Mouse (Mus musculus) CH12.LX (cell line): ENCODE results near the gene Spp1. TPM values are rescaled to one million over a fixed set of nuclear protein-coding genes. Genes with fewer than 3 reads are reported as not detected.

Experiments used
- DNase-seq: peaks from one replicate; pipeline ENCODE4 v3.0.0-alpha.2; 2013; ENCODE audit errors: extremely low read depth
- H3K27ac ChIP-seq: 2 replicates; pipeline ENCODE4 v1.5.1; 2012; ENCODE audit warnings: low read depth, mild to moderate bottlenecking, control low read depth, moderate library complexity; ENCODE audit not compliant: insufficient read depth
- H3K27me3 ChIP-seq: replicated peaks from 2 replicates; pipeline ENCODE3; 2012; ENCODE audit warnings: inconsistent platforms
- H3K36me3 ChIP-seq, 2 experiments: replicated peaks in 1 of 2; 2 replicates each; pipeline versions ENCODE3 to v1.6.1; 2012; ENCODE audit warnings: inconsistent platforms in 1 of 2, low read length in 1 of 2, mild to moderate bottlenecking in 1 of 2, mixed read lengths in 1 of 2, moderate library complexity in 1 of 2; ENCODE audit not compliant: control insufficient read depth in 1 of 2, insufficient read depth in 1 of 2
- H3K4me1 ChIP-seq, 2 experiments: 2 replicates each; pipeline ENCODE4 v1.6.1; 2012; ENCODE audit warnings: inconsistent platforms in 1 of 2, moderate library complexity in 1 of 2; ENCODE audit not compliant: insufficient read depth in 2 of 2, control insufficient read depth in 1 of 2
- H3K4me2 ChIP-seq: 2 replicates; pipeline ENCODE4 v1.6.1; 2012; ENCODE audit warnings: low read depth, mild to moderate bottlenecking, control low read depth; ENCODE audit not compliant: poor library complexity, insufficient read depth, severe bottlenecking
- H3K4me3 ChIP-seq, 3 experiments: fragments of 150-350 bp in 1 of 3; sonication (generic) in 1 of 3; replicated peaks in 1 of 3; 2 replicates each; pipeline versions ENCODE3 to v1.5.1; 2011 to 2012; ENCODE audit warnings: low read depth in 2 of 3, low read length in 2 of 3, mild to moderate bottlenecking in 2 of 3, moderate library complexity in 2 of 3, control low read depth in 1 of 3, improper control_type of control experiment in 1 of 3, inconsistent platforms in 1 of 3, mixed read lengths in 1 of 3; ENCODE audit not compliant: poor library complexity in 1 of 3
- H3K79me2 ChIP-seq: replicated peaks from 2 replicates; pipeline ENCODE4 v1.6.1; 2012; ENCODE audit warnings: mild to moderate bottlenecking, moderate library complexity; ENCODE audit not compliant: control insufficient read depth, poor library complexity, insufficient read depth, severe bottlenecking; ENCODE audit errors: extremely low read depth
- H3K9ac ChIP-seq: 2 replicates; pipeline ENCODE4 v1.6.1; 2012; ENCODE audit warnings: low read depth, mild to moderate bottlenecking, control low read depth, moderate library complexity; ENCODE audit not compliant: insufficient read depth
- H3K9me3 ChIP-seq: replicated peaks from 2 replicates; pipeline ENCODE3; 2012; ENCODE audit warnings: low read length, inconsistent platforms, mixed read lengths
- BHLHE40 ChIP-seq: IDR thresholded peaks from 2 replicates; pipeline ENCODE4 v1.6.1; 2011; ENCODE audit warnings: mild to moderate bottlenecking, low read depth, low read length, improper control_type of control experiment
- CHD1 ChIP-seq: IDR thresholded peaks from 2 replicates; pipeline ENCODE4 v1.6.1; 2012; ENCODE audit warnings: low read depth, low read length, improper control_type of control experiment, inconsistent platforms
- CHD2 ChIP-seq: IDR thresholded peaks from 2 replicates; pipeline ENCODE4 v1.6.1; 2011; ENCODE audit warnings: low read length, improper control_type of control experiment
- ELF1 ChIP-seq: IDR thresholded peaks from 2 replicates; pipeline ENCODE4 v1.6.1; 2014; ENCODE audit warnings: low read depth, mild to moderate bottlenecking, inconsistent platforms, low read length, improper control_type of control experiment
- EP300 ChIP-seq: IDR thresholded peaks from 2 replicates; pipeline ENCODE4 v1.6.1; 2011; ENCODE audit warnings: low read length, improper control_type of control experiment
- JUN ChIP-seq: IDR thresholded peaks from 2 replicates; pipeline ENCODE4 v1.6.1; 2011; ENCODE audit warnings: low read depth, mild to moderate bottlenecking, low read length, improper control_type of control experiment, moderate library complexity; ENCODE audit not compliant: insufficient read depth
- JUND ChIP-seq: conservative IDR thresholded peaks from 2 replicates; pipeline ENCODE4 v1.6.1; 2011; ENCODE audit warnings: low read depth, low read length, improper control_type of control experiment
- MAX ChIP-seq: IDR thresholded peaks from 2 replicates; pipeline ENCODE4 v1.6.1; 2011; ENCODE audit warnings: low read length, improper control_type of control experiment
- MAZ ChIP-seq: IDR thresholded peaks from 2 replicates; pipeline ENCODE4 v1.6.1; 2012; ENCODE audit warnings: low read depth, mild to moderate bottlenecking, inconsistent platforms, low read length, improper control_type of control experiment, moderate library complexity
- MEF2A ChIP-seq: IDR thresholded peaks from 2 replicates; pipeline ENCODE4 v1.6.1; 2014; ENCODE audit warnings: low read depth, mild to moderate bottlenecking, inconsistent platforms, low read length, improper control_type of control experiment, borderline replicate concordance
- MXI1 ChIP-seq: IDR thresholded peaks from 2 replicates; pipeline ENCODE4 v1.6.1; 2011; ENCODE audit warnings: mild to moderate bottlenecking, low read depth, low read length, improper control_type of control experiment
- MYC ChIP-seq: IDR thresholded peaks from 2 replicates; pipeline ENCODE4 v1.6.1; 2011; ENCODE audit warnings: low read depth, mild to moderate bottlenecking, improper control_type of control experiment, low read length
- NRF1 ChIP-seq: IDR thresholded peaks from 2 replicates; pipeline ENCODE4 v1.6.1; 2014; ENCODE audit warnings: low read depth, mild to moderate bottlenecking, inconsistent platforms, low read length, improper control_type of control experiment, moderate library complexity
- PAX5 ChIP-seq: IDR thresholded peaks from 2 replicates; pipeline ENCODE4 v1.6.1; 2012; ENCODE audit warnings: low read length, inconsistent platforms, mixed read lengths
- POLR2A ChIP-seq: IDR thresholded peaks from 2 replicates; pipeline ENCODE4 v1.6.1; 2011; ENCODE audit warnings: low read depth, mild to moderate bottlenecking, improper control_type of control experiment, low read length
- RAD21 ChIP-seq: IDR thresholded peaks from 2 replicates; pipeline ENCODE4 v1.6.1; 2011; ENCODE audit warnings: low read depth, mild to moderate bottlenecking, low read length, improper control_type of control experiment, moderate library complexity
- TBP ChIP-seq: conservative IDR thresholded peaks from 2 replicates; pipeline ENCODE4 v1.6.1; 2011; ENCODE audit warnings: low read depth, low read length, improper control_type of control experiment
- TCF12 ChIP-seq: IDR thresholded peaks from 2 replicates; pipeline ENCODE4 v1.6.1; 2014; ENCODE audit warnings: low read depth, mild to moderate bottlenecking, inconsistent platforms, low read length, improper control_type of control experiment
- ZC3H11A ChIP-seq: IDR thresholded peaks from 2 replicates; pipeline ENCODE4 v1.6.1; 2012; ENCODE audit warnings: low read depth, mild to moderate bottlenecking, inconsistent platforms, low read length, improper control_type of control experiment
- ZKSCAN1 ChIP-seq: IDR thresholded peaks from 2 replicates; pipeline ENCODE4 v1.6.1; 2012; ENCODE audit warnings: low read depth, inconsistent platforms, low read length, improper control_type of control experiment, borderline replicate concordance
- dilution Hi-C: fragments of 300-500 bp; cut with MboI; formaldehyde crosslinking; loops from 2 replicates; pipeline ENCODE4 v1.14.3; 2020; ENCODE audit warnings: low sequenced_read_pairs; ENCODE audit not compliant: extremely low pct_unique_long_range_greater_than_20kb, extremely low pct_ligation_motif_present
- in situ Hi-C: fragments of 300-500 bp; cut with MboI; formaldehyde crosslinking; loops from 3 replicates; pipeline ENCODE4 v1.14.3; 2019; ENCODE audit warnings: low sequenced_read_pairs, low pct_ligation_motif_present, low pct_unique_long_range_greater_than_20kb, mixed read lengths
- polyA plus RNA-seq: library from polyadenylated mRNA; unstranded; fragments of >175 nt; gene quantifications from 2 replicates; pipeline ENCODE4 v1.2.1, GENCODE M21; 2012; ENCODE audit warnings: low read depth; ENCODE audit not compliant: insufficient read length
- total RNA-seq, 2 experiments: library from RNA; depleted of rRNA; stranded (reverse); fragments of 300-350 nt in 1 of 2; fragments of >200 nt in 1 of 2; gene quantifications; 2 replicates each; pipeline ENCODE4 v1.2.3; 2012 to 2014

Spp1 gene
- total and polyA plus RNA-seq, 3 experiments, result 2.1 to 27.0 (median 10.4) TPM

DNA sequence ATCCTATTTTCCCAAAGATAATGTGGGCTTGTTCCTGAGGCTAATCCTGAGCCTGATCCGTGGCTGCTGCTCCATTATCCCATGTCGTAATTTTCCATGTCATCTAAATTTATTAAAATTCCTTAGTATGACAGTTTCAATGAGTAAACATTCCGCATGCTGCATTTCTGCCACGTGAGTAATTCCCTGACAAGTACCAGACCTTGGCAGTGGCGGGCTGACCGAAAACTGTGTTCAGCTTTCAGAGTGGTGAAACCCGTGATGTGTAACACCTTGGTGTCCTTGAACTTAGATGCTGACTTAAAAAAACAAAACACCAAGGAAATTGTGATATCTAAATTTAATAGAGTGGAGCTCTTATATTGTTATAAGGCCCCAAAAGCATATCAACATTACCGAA lies 30.4 kb downstream of the Spp1 start:
- no peaks in the 10 kb centered on the region for H3K36me3 ChIP-seq
- no peaks in the 10 kb centered on the region for H3K79me2 ChIP-seq
- dilution Hi-C loops (no loop called here), in situ Hi-C loops (no loop called here)
- TF ChIP-seq PAX5 (no peak), TCF12 (no peak), MAX (no peak), JUN (no peak), CHD1 (no peak), MXI1 (no peak), BHLHE40 (no peak), MAZ (no peak), RAD21 (no peak), ELF1 (no peak), CHD2 (no peak), MEF2A (no peak), EP300 (no peak), MYC (no peak), NRF1 (no peak)
- H3K27me3 ChIP-seq, result no peaks in the 10 kb centered on the region
- DNase-seq, result no peak
- H3K9me3 ChIP-seq, result no peaks in the 10 kb centered on the region
- H3K4me2 ChIP-seq, result no peak overlapping the region
- H3K27ac ChIP-seq, result no peak overlapping the region
- H3K4me3 ChIP-seq, result no peak overlapping the region
- no peaks in the 10 kb centered on the region for H3K4me1 ChIP-seq
- no peak overlapping the region for H3K9ac ChIP-seq

DNA sequence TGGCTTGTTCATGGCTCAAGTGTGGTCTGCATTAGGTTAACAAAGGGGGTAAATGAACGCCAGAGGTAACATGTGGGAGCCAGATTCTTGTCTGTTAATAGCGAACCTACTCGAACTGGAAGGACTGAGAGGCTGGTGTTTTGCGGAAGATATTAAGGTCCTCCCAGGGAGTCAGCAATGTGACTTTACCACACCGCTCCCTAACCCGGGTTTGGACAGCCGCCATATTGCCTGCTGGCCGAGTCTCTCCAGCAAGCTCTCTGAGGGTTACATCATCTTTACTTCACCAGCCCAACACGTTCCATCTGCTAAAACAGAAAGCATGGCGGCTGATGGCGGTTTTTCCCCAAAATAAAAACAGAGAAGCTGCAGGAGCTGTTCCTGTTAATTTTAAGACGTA lies 30.8 kb downstream of the Spp1 start:
- Histone ChIP-seq H3K4me3 (no peak overlapping the region), H3K27me3 (no peaks in the 10 kb centered on the region), H3K4me1 (no peaks in the 10 kb centered on the region), H3K27ac (no peak overlapping the region), H3K36me3 (no peaks in the 10 kb centered on the region), H3K4me2 (no peak overlapping the region), H3K9ac (no peak overlapping the region), H3K9me3 (no peaks in the 10 kb centered on the region), H3K79me2 (no peaks in the 10 kb centered on the region)
- TF ChIP-seq CHD2 (no peak), TBP (no peak), ZC3H11A (no peak), MAZ (no peak), ZKSCAN1 (no peak), POLR2A (no peak), BHLHE40 (no peak), TCF12 (no peak), JUND (no peak), RAD21 (no peak), MXI1 (no peak), MAX (no peak), EP300 (no peak), JUN (no peak)
- dilution Hi-C loops (no loop called here), in situ Hi-C loops (no loop called here)
- DNase-seq, result no peak
